Mouse (Mus musculus) bone marrow, adult 2 months (tissue): ENCODE data around the gene Gnai3. TPM values are rescaled to one million over a fixed set of nuclear protein-coding genes. Genes with fewer than 3 reads are reported as not detected.

Source experiments
- H3K27ac ChIP-seq: fragments of 200-500 bp; 2 replicates; pipeline ENCODE4 v1.5.1; 2012; ENCODE audit warnings: low read depth, mild to moderate bottlenecking, control low read depth, inconsistent platforms, low read length; ENCODE audit not compliant: control insufficient read depth, poor library complexity, insufficient read depth
- H3K4me1 ChIP-seq: fragments of 200-500 bp; 2 replicates; pipeline ENCODE4 v1.6.1; 2011; ENCODE audit warnings: low read length; ENCODE audit not compliant: control insufficient read depth, insufficient read depth
- H3K4me3 ChIP-seq: fragments of 200-500 bp; replicated peaks from 2 replicates; pipeline ENCODE3; 2011; ENCODE audit warnings: mild to moderate bottlenecking, low read depth, low read length, control low read depth; ENCODE audit not compliant: control insufficient read depth
- CTCF ChIP-seq: fragments of 200-500 bp; IDR thresholded peaks from 2 replicates; pipeline ENCODE4 v1.5.1; 2011; ENCODE audit warnings: low read length, control low read depth; ENCODE audit not compliant: control insufficient read depth, insufficient read depth
- POLR2A ChIP-seq: fragments of 200-500 bp; IDR thresholded peaks from 2 replicates; pipeline ENCODE4 v1.6.1; 2011; ENCODE audit warnings: low read depth, mild to moderate bottlenecking, control low read depth, low read length, borderline replicate concordance; ENCODE audit not compliant: control insufficient read depth
- WGBS: fragments of 180-500 bp; shearing (Covaris S2); methylation state at CpG from one replicate; pipeline ENCODE4 v1.1.7; 2018; 5-methylcytosine and 5-hydroxymethylcytosine counted together
- polyA plus RNA-seq: library from polyadenylated mRNA; stranded (reverse); fragments of >200 nt; gene quantifications from 2 replicates; pipeline ENCODE4 v1.2.4, GENCODE M21; 2011; ENCODE audit warnings: low replicate concordance; ENCODE audit not compliant: missing spikeins, insufficient read depth, insufficient read length

Gnai3 gene
- polyA plus RNA-seq, 1 experiment: 27.5 TPM

- H3K27ac ChIP-seq: no peak overlapping the region
- no peak overlapping the region for H3K4me3 ChIP-seq
- 76% methylated on average over 9 of the region's 9 CpGs for WGBS
- H3K4me1 ChIP-seq: peaks cover under 1% of the 10 kb centered on the region; the same call in 1 of the 2 replicates
- TF ChIP-seq CTCF: no peak
- TF ChIP-seq POLR2A: no peak
These were observed 80.4 kb downstream of the Gnai3 start for GRCm38 (mm10) chr3:108065551-108065950.

- Histone ChIP-seq H3K4me1 (no peaks in the 10 kb centered on the region), H3K4me3 (no peak overlapping the region), H3K27ac (no peak overlapping the region)
- TF ChIP-seq POLR2A (no peak), CTCF (no peak)
- 83% methylated on average over 4 of the region's 4 CpGs for WGBS
These were observed 81.3 kb downstream of the Gnai3 start for GRCm38 (mm10) chr3:108064672-108065071.

- no peak overlapping the region for H3K27ac ChIP-seq
- WGBS: 73% methylated on average over 8 of the region's 8 CpGs
- TF ChIP-seq CTCF: no peak
- no peaks in the 10 kb centered on the region for H3K4me1 ChIP-seq
- no peak overlapping the region for H3K4me3 ChIP-seq
These were observed 83.3 kb downstream of the Gnai3 start for GRCm38 (mm10) chr3:108062648-108063047.

GRCm38 (mm10) chr3:108061420-108061819 lies 84.5 kb downstream of the Gnai3 start:
- WGBS: 1% methylated on average over 7 of the region's 7 CpGs
- Histone ChIP-seq H3K4me3 (peak overlapping the region; percentile 12), H3K4me1 (no peaks in the 10 kb centered on the region), H3K27ac (no peak overlapping the region)
- TF ChIP-seq CTCF: 0 out of 2 replicates have a peak, but pooled peaks have one; percentile 12
- TF ChIP-seq POLR2A: no peak

Other genes with a start within 250 kb of the Gnai3 start
- gene Gstm7, start 214.3 kb downstream of the Gnai3 start, polyA plus RNA-seq: not detected in 2 replicates
- 1.8 TPM in 1 of 2 replicates, not detected in the other for gene Gstm6, start 202.4 kb downstream of the Gnai3 start, polyA plus RNA-seq
- not detected in 2 replicates for gene Gstm3, start 176.9 kb downstream of the Gnai3 start, polyA plus RNA-seq
- gene Gstm2, start 159.7 kb downstream of the Gnai3 start, polyA plus RNA-seq: 8.7 and 10.5 TPM in 2 replicates
- 63.6 and 69.5 TPM in 2 replicates for gene Gstm1, start 128.2 kb downstream of the Gnai3 start, polyA plus RNA-seq
- 4.8 and 8.3 TPM in 2 replicates for gene Gstm4, start 101.3 kb downstream of the Gnai3 start, polyA plus RNA-seq
- 15.3 and 47.2 TPM in 2 replicates for gene Ampd2, start 59.5 kb downstream of the Gnai3 start, polyA plus RNA-seq
- gene Gnat2, start 53.4 kb downstream of the Gnai3 start, polyA plus RNA-seq: 1.0 TPM in 1 of 2 replicates, not detected in the other
- gene Gpr61, start 8.7 kb upstream of the Gnai3 start, polyA plus RNA-seq: not detected in 2 replicates
- 0.75 and 1.9 TPM in 2 replicates for gene Amigo1, start 40.2 kb upstream of the Gnai3 start, polyA plus RNA-seq
- gene Cyb561d1, start 55.1 kb upstream of the Gnai3 start, polyA plus RNA-seq: 3.8 and 12.1 TPM in 2 replicates
- gene Atxn7l2, start 64.8 kb upstream of the Gnai3 start, polyA plus RNA-seq: 3.4 and 10.1 TPM in 2 replicates
- gene Sypl2, start 80.5 kb upstream of the Gnai3 start, polyA plus RNA-seq: 0.37 TPM in 1 of 2 replicates, not detected in the other
- 37.3 and 60.9 TPM in 2 replicates for gene Psma5, start 110.8 kb upstream of the Gnai3 start, polyA plus RNA-seq
- gene Sort1, start 137.9 kb upstream of the Gnai3 start, polyA plus RNA-seq: 8.2 and 15.6 TPM in 2 replicates
- not detected in 2 replicates for gene Mybphl, start 218.8 kb upstream of the Gnai3 start, polyA plus RNA-seq
- 15.9 and 43.2 TPM in 2 replicates for gene Psrc1, start 237.7 kb upstream of the Gnai3 start, polyA plus RNA-seq